Mouse (Mus musculus): ENCODE results near the gene Naa80.

DNA sequence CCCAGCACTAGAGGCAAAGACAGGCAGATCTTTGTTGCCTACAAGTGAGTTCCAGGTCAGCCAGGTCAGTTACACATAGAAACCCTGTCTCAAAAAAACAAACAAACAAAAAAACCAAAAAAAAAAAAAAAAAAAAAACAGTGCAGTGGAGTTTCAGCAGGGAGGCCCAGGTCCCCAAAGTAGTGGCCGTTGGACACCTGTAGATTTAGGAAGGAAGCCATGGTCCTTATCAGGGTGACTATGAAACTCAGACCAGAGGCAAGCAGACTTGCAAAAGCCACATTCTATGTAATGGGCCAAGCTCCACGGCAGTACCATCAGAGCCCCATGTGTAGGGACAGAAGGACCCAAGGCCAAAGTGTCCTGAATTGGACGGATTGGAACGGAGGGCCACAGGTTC is 2.9 kb downstream of the Naa80 start:
- TF ChIP-seq CTCF (IDR thresholded peaks at IDR 0.05; ENCODE audit: borderline replicate concordance, extremely low read depth, insufficient read depth, insufficient read length) = no peak
- no peak for TF ChIP-seq POLR2A (IDR thresholded peaks at IDR 0.05; ENCODE audit: borderline replicate concordance, extremely low read depth, insufficient read depth, insufficient read length, poor library complexity, severe bottlenecking)

Data from brain, embryonic 14.5 days (tissue).